Mouse (Mus musculus) granulocyte monocyte progenitor cell, adult 5-6 weeks (primary cell): ENCODE data around the gene Kcng3. TPM values are rescaled to one million over a fixed set of nuclear protein-coding genes. Genes with fewer than 3 reads are reported as not detected.

Experiments
- ATAC-seq: replicated peaks from 2 replicates; pipeline ENCODE4 v1.8.0; 2016; ENCODE audit warnings: mild to moderate bottlenecking, moderate TSS enrichment, inconsistent platforms; ENCODE audit not compliant: poor library complexity, severe bottlenecking
- total RNA-seq, 2 experiments: library from RNA; stranded (forward) in 1 of 2; stranded (reverse) in 1 of 2; fragments of 200-712, 200-1000 nt in 1 of 2; fragments of >200 nt in 1 of 2; fragmentation: Nextera tagmentation in 1 of 2; gene quantifications; 2 replicates each; pipeline ENCODE4 v1.2.3; 2014 to 2017

The Kcng3 gene
- total RNA-seq, 2 experiments from 2014 or later, result not detected

- ATAC-seq, result peak; percentile 53
Measured at GRCm38 (mm10) chr17:83632653-83633570, 1.2 kb upstream of the Kcng3 start.

- peak; percentile 49 for ATAC-seq
Measured at GRCm38 (mm10) chr17:83630787-83631678, 662 bp downstream of the Kcng3 start.

- no peak for ATAC-seq
Measured at GRCm38 (mm10) chr17:83613907-83614306, 17.8 kb downstream of the Kcng3 start.

GRCm38 (mm10) chr17:83609532-83609931, 22.2 kb downstream of the Kcng3 start:
- no peak for ATAC-seq

GRCm38 (mm10) chr17:83600976-83601375, 30.7 kb downstream of the Kcng3 start:
- no peak for ATAC-seq

GRCm38 (mm10) chr17:83595966-83596365, 35.7 kb downstream of the Kcng3 start:
- no peak for ATAC-seq

GRCm38 (mm10) chr17:83594526-83594925, 37.2 kb downstream of the Kcng3 start:
- no peak for ATAC-seq

- no peak for ATAC-seq
Measured at GRCm38 (mm10) chr17:83593396-83593795, 38.3 kb downstream of the Kcng3 start.

- no peak for ATAC-seq
Measured at GRCm38 (mm10) chr17:83588663-83589341, 42.9 kb downstream of the Kcng3 start.

- ATAC-seq, result no peak
Measured at GRCm38 (mm10) chr17:83587731-83588130, 44.0 kb downstream of the Kcng3 start.

- peak; percentile 33; the same call in 1 of the 2 replicates for ATAC-seq
Measured at GRCm38 (mm10) chr17:83582585-83582984, 49.1 kb downstream of the Kcng3 start.

GRCm38 (mm10) chr17:83580734-83581133, 51.0 kb downstream of the Kcng3 start:
- peak; percentile 89 for ATAC-seq

GRCm38 (mm10) chr17:83576810-83577371, 54.8 kb downstream of the Kcng3 start:
- ATAC-seq, result no peak; the same call in 1 of the 2 replicates

- no peak for ATAC-seq
Measured at GRCm38 (mm10) chr17:83574615-83575014, 57.1 kb downstream of the Kcng3 start.

GRCm38 (mm10) chr17:83573128-83573527, 58.6 kb downstream of the Kcng3 start:
- no peak for ATAC-seq

- ATAC-seq, result no peak
Measured at GRCm38 (mm10) chr17:83572366-83572765, 59.3 kb downstream of the Kcng3 start.

GRCm38 (mm10) chr17:83567375-83567774, 64.3 kb downstream of the Kcng3 start:
- ATAC-seq, result no peak

- no peak for ATAC-seq
Measured at GRCm38 (mm10) chr17:83565506-83565905, 66.2 kb downstream of the Kcng3 start.

- ATAC-seq, result 0 out of 2 replicates have a peak, but pooled peaks have one; percentile 6
Measured at GRCm38 (mm10) chr17:83564119-83564820, 67.4 kb downstream of the Kcng3 start.
